21 mouse cellular contexts compared by ENCODE assay signal in the genomic region with DNA sequence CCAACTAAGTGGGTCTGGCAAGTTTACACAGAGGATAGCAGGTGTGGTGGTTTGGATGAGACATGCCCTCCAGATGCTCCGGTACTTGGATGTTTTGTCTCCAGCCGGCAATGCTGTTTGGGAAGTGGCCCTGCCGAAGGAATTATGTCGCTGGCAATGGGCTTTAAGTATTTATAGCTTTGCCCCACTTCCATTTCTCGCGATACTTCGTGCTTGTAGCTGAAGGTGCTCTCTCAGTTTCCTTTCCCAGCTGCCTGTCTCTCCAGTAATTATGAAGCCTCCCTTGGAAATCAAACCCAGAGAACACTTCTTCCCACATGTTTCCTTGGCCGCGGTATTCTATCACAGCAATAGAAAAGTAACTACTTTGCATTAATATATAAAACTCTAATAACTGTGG. TPM values are rescaled to one million over a fixed set of nuclear protein-coding genes. Genes with fewer than 3 reads are reported as not detected.
DNase-seq lines count a peak whose midpoint lies in the region; ATAC-seq and TF ChIP-seq lines count a peak whose summit lies in the region.
"Had no signal": no experiment of that assay in that cellular context is flagged by ENCODE, and none has a peak within 500 bp of the region (broad histone marks: within the 10 kb centered on the region; RNA-seq: fewer than 3 reads in every experiment).

No protein-coding gene starts in this region.

- no peaks in the 10 kb centered on the region for H3K27me3 ChIP-seq in ES-Bruce4 (ENCODE audit: control insufficient read depth, insufficient read depth, low read length, poor library complexity, severe bottlenecking)
- H3K27me3 ChIP-seq in midbrain, embryonic 14.5 days (ENCODE audit: control insufficient read depth, insufficient read depth, low read length), result no peaks in the 10 kb centered on the region
- H3K27me3 ChIP-seq: embryonic facial prominence, embryonic 12.5 days; forebrain, embryonic 13.5 days; forebrain, embryonic 15.5 days; Patski had no signal

- WGBS in midbrain, embryonic 14.5 days, result 89% methylated on average over 9 of the region's 9 CpGs

- peaks cover 5% of the 10 kb centered on the region for H3K4me1 ChIP-seq in ES-Bruce4 (ENCODE audit: control insufficient read depth, insufficient read depth, low read length)
- no peaks in the 10 kb centered on the region for H3K4me1 ChIP-seq in midbrain, embryonic 14.5 days (ENCODE audit: control insufficient read depth, insufficient read depth, low read length)
- H3K4me1 ChIP-seq: embryonic facial prominence, embryonic 12.5 days; forebrain, embryonic 15.5 days had no signal

- peak overlapping the region; percentile 48; the same call in 1 of the 2 replicates for H3K27ac ChIP-seq in ES-Bruce4 (ENCODE audit: insufficient read depth, low read length)
- H3K27ac ChIP-seq in midbrain, embryonic 14.5 days (replicated peaks; ENCODE audit: low read depth, low read length), result no peak overlapping the region
- H3K27ac ChIP-seq: embryonic facial prominence, embryonic 10.5 days; embryonic facial prominence, embryonic 12.5 days; forebrain, embryonic 13.5 days; forebrain, embryonic 15.5 days had no signal

- TF ChIP-seq CTCF in ES-Bruce4 (IDR thresholded peaks at IDR 0.05; ENCODE audit: low read depth, low read length), result no peak

- no peaks in the 10 kb centered on the region for H3K36me3 ChIP-seq in ES-Bruce4 (ENCODE audit: control insufficient read depth, insufficient read depth, low read length, poor library complexity, severe bottlenecking)
- H3K36me3 ChIP-seq in midbrain, embryonic 14.5 days (ENCODE audit: control insufficient read depth, insufficient read depth, low read length), result no peaks in the 10 kb centered on the region
- H3K36me3 ChIP-seq: embryonic facial prominence, embryonic 10.5 days; embryonic facial prominence, embryonic 12.5 days; forebrain, embryonic 15.5 days; G1E had no signal

- H3K9ac ChIP-seq in ES-Bruce4 (ENCODE audit: low read depth, poor library complexity, severe bottlenecking), result peak overlapping the region; percentile 56
- no peak overlapping the region for H3K9ac ChIP-seq in midbrain, embryonic 14.5 days (replicated peaks; ENCODE audit: low read length)
- H3K9ac ChIP-seq: embryonic facial prominence, embryonic 12.5 days; forebrain, embryonic 13.5 days; forebrain, embryonic 15.5 days; forebrain, postnatal 0 days had no signal

- no peak for ATAC-seq in midbrain, embryonic 14.5 days (ENCODE audit: low FRiP score, low TSS enrichment)
- ATAC-seq: activated CD4-positive, CD25-positive, alpha-beta regulatory T cell, adult 4 months; forebrain, embryonic 13.5 days; forebrain, embryonic 15.5 days; forebrain, postnatal 0 days; Patski had no signal

- peaks cover 8% of the 10 kb centered on the region for H3K9me3 ChIP-seq in ES-Bruce4 (replicated peaks; ENCODE audit: control insufficient read depth, insufficient read depth, low read length, poor library complexity, severe bottlenecking)
- H3K9me3 ChIP-seq in midbrain, embryonic 14.5 days (ENCODE audit: control insufficient read depth, low read length), result no peaks in the 10 kb centered on the region
- H3K9me3 ChIP-seq: embryonic facial prominence, embryonic 10.5 days; embryonic facial prominence, embryonic 12.5 days; forebrain, embryonic 13.5 days; forebrain, embryonic 15.5 days had no signal

- TF ChIP-seq EP300 in ES-Bruce4 (IDR thresholded peaks at IDR 0.05; ENCODE audit: insufficient read depth, low read depth, low read length), result no peak

- H3K4me3 ChIP-seq in ES-Bruce4 (ENCODE audit: low read depth, low read length), result no peak overlapping the region
- H3K4me3 ChIP-seq in midbrain, embryonic 14.5 days (replicated peaks; ENCODE audit: low read depth, low read length), result no peak overlapping the region
- H3K4me3 ChIP-seq: embryonic facial prominence, embryonic 10.5 days; embryonic facial prominence, embryonic 12.5 days; forebrain, embryonic 13.5 days; forebrain, embryonic 15.5 days had no signal

- no peak overlapping the region for H3K4me2 ChIP-seq in midbrain, embryonic 14.5 days (ENCODE audit: low read length)
- H3K4me2 ChIP-seq: embryonic facial prominence, embryonic 12.5 days; forebrain, embryonic 13.5 days; forebrain, embryonic 15.5 days had no signal

- no peak for TF ChIP-seq POLR2A in ES-Bruce4 (IDR thresholded peaks at IDR 0.05; ENCODE audit: insufficient read depth, low read length)

- peak; percentile 52 for DNase-seq in brain, adult 2 months (ENCODE audit: low read depth, low spot score)
- peak; percentile 35 for DNase-seq in retina, postnatal 1 day
- DNase-seq in adrenal gland, adult (ENCODE audit: inconsistent age in 2 of 2, low spot score in 1 of 2), result no peak
- DNase-seq in midbrain, embryonic 14.5 days, result no peak
- DNase-seq: adrenal gland, adult 2 months; adrenal gland, postnatal 10 days; adrenal gland, postnatal 25 days; cerebellum, adult 11-12 months; cerebellum, adult 2 months; cerebellum, adult 9-10 months; cerebellum, postnatal 10 days; cerebellum, postnatal 25 days; forebrain, postnatal 0 days had no signal

RNA-seq across cellular contexts. Expression of gene Hsph1, which starts 19.5 kb away (rescaled TPM):
- polyA plus RNA-seq in ES-Bruce4 (2011; ENCODE audit: insufficient read depth, insufficient read length, low read depth, missing spikeins), result 154 and 163 TPM in 2 replicates
- polyA plus RNA-seq in midbrain, embryonic 14.5 days (2014; fragmentation: Nextera tagmentation; extraction: Ambion mirVana), result 59.8 and 104 TPM in 2 replicates

RNA-seq across cellular contexts. Expression of gene B3glct, which starts 22.4 kb away (rescaled TPM):
- 14.2 and 18.5 TPM in 2 replicates for polyA plus RNA-seq in ES-Bruce4 (2011; ENCODE audit: insufficient read depth, insufficient read length, low read depth, missing spikeins)
- 18.2 and 19.0 TPM in 2 replicates for polyA plus RNA-seq in midbrain, embryonic 14.5 days (2014; fragmentation: Nextera tagmentation; extraction: Ambion mirVana)

Comparison
In these comparisons a context has a peak if more than half of its experiments do, and no peak if none do; other contexts are left out.
1. DNase-seq: peak in brain, adult 2 months (single experiment) and retina, postnatal 1 day (single experiment); none in adrenal gland, adult (0 of 2) and midbrain, embryonic 14.5 days (single experiment).